Mouse (Mus musculus): ENCODE results near the gene Dnlz.

The Dnlz gene

DNA sequence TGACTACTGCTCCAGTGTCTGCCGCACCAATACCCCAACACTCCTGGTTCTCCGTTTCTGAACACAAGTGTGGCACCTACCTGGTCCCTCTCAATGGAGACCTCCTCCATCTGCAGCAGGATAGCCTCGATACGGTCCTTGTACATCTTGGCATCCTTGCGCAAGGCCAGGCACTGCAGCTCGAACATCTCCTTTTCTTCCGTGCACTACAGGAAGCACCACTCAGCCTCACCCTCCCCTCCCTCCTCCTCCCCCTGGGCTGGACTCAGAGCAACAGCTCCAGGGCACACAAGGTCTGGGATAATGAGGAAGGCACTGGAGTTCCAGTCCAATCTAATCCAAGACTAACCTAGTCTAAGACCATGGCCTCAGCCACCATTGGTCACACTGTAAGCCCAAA is 4.8 kb upstream of the Dnlz start:
- peak; percentile 55 for DNase-seq

DNA sequence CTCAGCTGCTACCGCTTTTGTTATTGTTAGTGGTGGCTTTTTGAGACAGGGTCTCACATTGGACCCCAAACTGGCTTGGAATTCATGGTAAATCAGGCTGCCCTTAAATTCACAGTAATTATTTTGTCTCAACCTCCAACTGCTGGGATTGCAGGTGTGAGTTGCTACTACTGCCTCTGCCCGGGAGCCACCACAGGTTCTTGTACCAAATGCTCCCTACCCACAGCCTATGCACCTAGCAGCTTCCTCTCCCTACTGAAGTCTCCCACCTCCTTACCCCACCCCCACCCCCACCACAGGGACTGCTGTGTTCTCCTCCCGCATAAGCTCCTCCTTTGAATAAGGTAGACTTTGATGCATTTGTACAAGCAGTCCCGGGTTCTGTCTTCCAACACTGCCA is 4.3 kb upstream of the Dnlz start:
- DNase-seq: no peak

DNA sequence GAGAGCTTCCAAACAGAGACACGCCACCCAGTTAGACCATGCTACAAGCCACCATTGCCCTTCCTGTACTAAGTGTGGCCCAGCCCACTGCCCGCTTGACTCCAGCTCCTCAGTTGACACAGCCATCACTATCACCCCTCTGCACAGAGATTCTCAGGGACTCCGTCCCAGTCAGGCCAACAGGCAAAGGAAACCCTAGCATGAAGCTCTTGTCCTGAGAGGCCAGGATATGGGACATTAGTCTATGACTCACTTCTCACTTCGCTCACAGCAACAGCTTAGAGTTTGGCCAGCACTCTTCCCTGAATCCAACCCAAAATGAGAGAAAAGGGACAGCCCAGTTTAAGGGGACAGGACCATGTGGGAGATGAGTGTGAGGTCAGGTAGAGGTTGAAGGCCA is 2.5 kb upstream of the Dnlz start:
- no peak for DNase-seq

- no peak for DNase-seq
Measured at GRCm38 (mm10) chr2:26353066-26353980, 1.4 kb upstream of the Dnlz start.

GRCm38 (mm10) chr2:26352291-26352910 is 491 bp upstream of the Dnlz start:
- DNase-seq: no peak

GRCm38 (mm10) chr2:26348241-26348640 is 3.7 kb downstream of the Dnlz start:
- DNase-seq: peak; percentile 75

GRCm38 (mm10) chr2:26342609-26343490 is 9.1 kb downstream of the Dnlz start:
- peak; percentile 62 for DNase-seq

- peak; percentile 87 for DNase-seq
Measured at GRCm38 (mm10) chr2:26342044-26342443, 9.9 kb downstream of the Dnlz start.

- peak; percentile 44 for DNase-seq
Measured at GRCm38 (mm10) chr2:26341510-26341981, 10.4 kb downstream of the Dnlz start.

DNA sequence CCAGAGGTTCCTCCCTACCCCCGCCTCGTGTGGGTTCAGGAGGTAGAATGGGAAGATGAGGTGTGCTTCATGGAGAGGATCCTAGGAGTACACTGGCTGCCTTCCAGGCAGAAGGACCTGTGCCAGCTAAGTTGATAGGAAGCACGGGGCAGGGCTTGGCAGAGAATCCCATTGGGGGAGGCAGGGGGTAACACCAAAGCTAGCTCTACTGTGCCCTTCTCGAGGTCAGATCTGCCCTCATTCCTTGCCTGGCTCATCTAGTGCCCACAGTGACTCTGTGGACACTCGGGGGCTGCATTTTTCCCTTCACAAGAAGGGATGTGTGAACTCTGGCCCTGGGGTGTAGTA is 12.7 kb downstream of the Dnlz start:
- peak; percentile 31 for DNase-seq

GRCm38 (mm10) chr2:26338302-26339203 is 13.4 kb downstream of the Dnlz start:
- DNase-seq: no peak

DNA sequence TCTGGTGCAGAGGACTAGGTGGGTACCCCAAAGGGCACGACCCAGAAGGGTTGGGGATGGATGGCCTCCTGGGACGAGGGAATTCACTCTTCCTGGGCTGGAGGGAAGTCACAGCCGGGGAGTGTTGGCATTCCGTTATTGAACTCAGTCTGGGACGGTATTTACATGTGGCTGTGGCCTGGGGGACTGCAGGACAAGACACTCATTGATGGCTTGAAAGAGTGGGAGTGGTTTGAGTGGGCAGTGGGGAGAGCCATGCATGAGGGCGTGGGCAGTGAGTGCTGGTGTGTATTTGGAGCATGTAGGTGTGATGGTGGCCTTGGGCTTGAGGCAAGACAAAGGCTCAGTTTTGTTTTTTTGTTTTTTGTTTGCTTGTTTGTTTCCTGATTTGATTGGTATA is 21.2 kb downstream of the Dnlz start:
- DNase-seq: no peak

GRCm38 (mm10) chr2:26330056-26330468 is 21.8 kb downstream of the Dnlz start:
- DNase-seq: no peak

DNA sequence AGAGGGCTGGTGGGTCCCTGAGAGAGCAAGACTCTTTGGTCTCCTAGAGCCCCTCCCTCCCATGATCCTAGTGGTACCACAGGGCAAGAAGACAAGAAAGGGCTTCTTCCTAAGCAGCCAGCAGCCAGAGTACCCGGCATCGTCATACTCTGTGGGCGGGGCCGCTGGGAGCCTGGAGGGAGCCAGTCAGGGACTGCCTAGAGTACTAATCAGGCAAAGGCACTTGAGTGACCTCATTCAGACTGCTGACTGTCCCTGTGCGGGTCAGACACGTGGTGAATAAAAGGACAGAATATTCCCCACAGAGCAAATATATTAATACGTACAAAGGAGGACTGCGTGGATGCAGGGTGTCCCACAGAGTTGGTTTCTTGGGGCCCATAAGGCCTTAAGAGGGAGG is 22.5 kb downstream of the Dnlz start:
- DNase-seq: peak; percentile 27

GRCm38 (mm10) chr2:26327852-26328251 is 24.1 kb downstream of the Dnlz start:
- peak; percentile 58 for DNase-seq

GRCm38 (mm10) chr2:26325386-26326181 is 26.3 kb downstream of the Dnlz start:
- DNase-seq: peak; percentile 77

DNA sequence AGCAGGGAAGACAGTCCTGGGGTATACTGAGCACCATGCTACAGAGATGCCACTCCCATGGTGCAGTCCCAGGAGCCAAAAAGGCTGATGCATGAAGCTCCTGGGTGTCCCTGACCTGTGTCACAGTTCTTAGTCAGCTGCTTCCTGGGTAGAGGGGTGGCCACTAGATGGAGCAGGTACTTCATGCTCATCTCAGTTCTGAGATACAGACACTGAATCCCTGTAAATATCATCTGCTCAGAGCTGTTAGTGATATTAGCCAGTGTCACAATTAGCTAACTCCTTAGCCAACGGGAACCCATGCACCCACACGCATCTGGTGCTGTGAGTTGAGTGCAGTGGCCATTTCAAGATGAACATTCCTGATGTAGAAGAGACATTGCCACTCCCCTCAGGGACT is 27.0 kb downstream of the Dnlz start:
- DNase-seq: peak; percentile 65

DNA sequence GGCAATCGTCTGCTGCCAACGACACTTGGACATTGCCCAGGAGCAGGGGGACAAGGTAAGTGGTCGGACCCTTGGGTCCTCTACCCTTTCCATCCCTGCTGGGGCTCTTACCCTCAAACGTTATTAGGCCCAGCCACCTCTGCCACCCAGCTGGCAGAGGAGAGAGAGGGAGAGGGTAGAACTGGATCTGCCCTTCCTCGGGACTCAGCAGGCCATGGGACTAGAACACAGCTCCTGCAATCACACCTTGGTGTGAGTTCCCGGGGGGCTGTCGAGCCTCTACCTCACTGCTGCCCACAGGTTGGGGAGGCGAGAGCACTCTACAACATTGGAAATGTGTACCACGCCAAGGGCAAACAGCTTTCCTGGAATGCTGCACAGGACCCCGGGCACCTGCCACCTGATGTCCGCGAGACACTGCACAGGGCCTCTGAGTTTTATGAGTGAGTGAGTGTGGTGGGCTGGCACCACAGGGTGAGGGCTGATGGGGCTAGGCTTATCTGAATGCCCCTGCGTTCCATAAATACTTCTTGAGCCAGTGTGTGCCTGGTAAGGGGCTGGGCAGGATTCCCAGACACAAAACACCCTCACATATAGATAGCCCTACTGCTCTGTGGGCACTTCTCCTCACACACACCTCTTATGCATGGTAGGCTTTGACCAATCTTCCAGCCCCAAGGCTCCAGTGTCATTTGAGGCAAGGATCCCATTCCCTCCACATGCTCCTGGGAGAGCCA is 28.2 kb downstream of the Dnlz start:
- no peak for DNase-seq

- DNase-seq: no peak
Measured at GRCm38 (mm10) chr2:26320245-26321185, 31.4 kb downstream of the Dnlz start.
